Mouse (Mus musculus): Measurements from ENCODE around the gene Fam110a.
A peak's percentile ranks its signal among the peaks of the same experiment; 100 is the strongest.

GRCm38 (mm10) chr2:151970191-151971172 is 9.5 kb downstream of the Fam110a start:
- TF ChIP-seq CTCF (IDR thresholded peaks at IDR 0.05; ENCODE audit: insufficient read depth, low read length): no peak
- TF ChIP-seq POLR2A (IDR thresholded peaks at IDR 0.05; ENCODE audit: borderline replicate concordance, extremely low read depth, low read depth, low read length): peak; percentile 99; the same call in 1 of the 2 replicates

Data from lung, adult 2 months (tissue).